Mouse (Mus musculus) kidney, adult 8-10 months (tissue): Measurements from ENCODE around the gene Kctd7.

ENCODE experiments used
- DNase-seq, 2 experiments: peaks; one replicate each; pipeline ENCODE4 v3.0.0; 2022

Kctd7 gene

DNA sequence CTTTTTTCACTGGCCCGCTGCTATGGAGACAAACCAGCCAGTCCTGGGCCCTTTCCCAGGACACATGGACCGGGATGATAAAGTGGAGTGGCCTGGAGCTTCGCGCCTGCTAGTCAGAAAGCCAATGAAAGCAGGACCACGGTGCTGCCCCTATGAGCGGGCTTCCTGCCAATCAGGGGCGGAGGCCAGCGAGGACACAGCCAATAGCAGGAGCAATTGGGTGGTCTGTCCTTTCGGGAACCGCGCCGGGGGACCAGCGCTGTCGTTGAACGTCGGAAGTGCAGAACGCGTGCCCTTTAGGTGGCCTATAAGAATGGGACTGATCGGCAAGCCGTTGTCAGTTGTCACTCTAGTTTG is 706 bp upstream of the Kctd7 start:
- DNase-seq: peak; percentile 58 to 70

DNA sequence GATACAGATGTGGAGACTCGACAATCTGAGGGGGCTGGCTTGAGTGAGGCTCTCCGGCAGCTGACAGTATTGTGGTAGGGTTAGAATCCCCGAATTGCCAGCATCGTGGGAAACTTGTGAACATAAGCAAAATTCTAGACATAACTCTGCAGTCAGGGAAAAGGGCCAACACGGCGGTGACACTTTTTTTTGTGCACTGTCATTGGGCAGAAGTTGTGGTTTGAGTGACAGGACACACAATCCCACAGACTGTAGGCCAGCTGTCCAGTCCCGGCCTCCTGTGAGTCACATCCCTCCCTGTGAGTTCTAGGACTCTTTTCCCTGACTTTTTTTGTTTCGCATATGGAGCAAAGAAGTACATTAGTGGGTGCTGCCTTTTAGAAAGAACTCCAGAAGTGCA is 1.3 kb downstream of the Kctd7 start:
- DNase-seq: no peak

DNA sequence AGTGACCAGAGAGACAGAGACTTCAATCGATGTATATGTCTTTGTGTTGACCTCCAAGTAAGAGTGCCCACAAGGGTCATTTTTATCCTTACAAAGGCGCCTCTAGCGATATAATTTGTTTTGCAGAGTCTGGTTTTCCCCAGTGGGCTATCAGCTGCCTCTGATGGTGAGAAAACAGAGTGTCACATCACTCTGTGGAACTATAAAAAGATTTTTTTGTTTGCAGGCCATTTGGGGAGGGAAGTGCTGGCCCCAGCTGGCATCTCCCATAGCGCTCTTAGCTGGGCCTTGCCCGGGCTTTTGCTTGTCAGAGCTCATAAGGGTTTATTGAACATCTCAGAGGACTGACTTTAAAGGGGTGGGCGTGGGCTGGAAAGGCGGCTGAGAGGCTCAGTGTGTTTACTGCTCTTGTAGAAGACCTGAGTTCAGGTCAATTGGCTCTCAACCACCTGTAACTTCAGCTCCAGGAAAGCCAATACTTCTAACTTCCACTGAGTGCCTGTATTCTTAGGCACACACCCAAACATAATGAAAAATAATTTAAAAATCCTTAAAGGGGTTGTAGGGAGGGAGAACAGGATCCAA is 5.2 kb downstream of the Kctd7 start:
- no peak for DNase-seq

DNA sequence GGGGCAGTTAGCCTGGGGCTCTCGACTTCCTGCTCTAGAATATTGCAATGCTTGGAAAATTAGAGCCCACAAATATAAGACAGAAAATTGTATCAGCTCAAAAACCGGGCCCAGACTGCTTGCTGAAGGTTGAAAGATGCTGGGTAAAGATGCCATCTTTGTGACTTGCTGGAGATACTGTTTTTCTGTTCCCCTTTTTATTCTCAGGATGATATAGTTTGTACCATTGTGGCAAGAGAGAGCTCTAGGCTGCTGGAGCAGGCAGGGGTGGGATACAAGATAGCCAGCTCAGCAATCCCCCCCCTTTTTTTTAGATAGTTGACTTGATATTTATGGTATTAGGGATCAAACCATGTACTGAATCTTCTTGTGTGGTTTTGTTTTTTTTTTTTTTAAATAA is 9.6 kb downstream of the Kctd7 start:
- no peak for DNase-seq

DNA sequence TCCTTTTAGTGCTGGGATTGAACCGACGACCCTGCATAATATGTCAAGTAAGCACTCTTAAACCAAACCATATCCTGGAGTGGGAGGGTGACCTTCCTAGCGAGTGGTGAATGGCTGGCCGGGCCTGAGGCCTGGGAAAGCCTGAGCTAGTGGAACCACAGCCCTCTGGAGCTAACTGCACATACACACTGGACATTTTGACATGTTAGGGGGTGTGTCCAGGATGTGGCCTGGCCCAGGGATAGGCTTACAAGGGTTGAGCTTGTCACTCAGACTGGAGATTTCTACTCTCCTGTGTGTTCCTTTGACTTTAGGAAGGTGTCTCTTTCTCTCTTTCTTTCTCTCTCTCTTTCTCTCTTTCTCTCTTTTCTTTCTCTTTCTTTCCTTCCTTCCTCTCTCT is 13.9 kb downstream of the Kctd7 start:
- DNase-seq: no peak

DNA sequence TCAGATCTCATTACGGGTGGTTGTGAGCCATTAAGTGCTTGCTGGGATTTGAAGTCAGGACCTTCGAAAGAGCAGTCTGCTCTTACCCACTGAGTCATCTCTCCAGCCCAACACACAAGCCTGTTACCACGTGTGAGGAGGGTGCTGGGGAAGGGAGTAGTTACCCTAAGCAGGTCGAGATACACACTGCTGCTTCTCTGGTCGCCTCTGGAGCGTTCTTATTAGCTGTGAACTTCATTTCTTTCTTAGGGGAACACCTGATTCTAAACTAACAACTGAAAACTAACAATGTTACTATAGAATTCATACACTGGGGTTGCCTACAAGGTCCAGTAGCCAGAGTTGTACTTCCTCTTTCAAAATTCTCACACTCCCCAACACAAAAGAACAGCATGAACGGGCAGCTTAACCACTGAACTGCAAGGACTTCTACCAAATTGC is 15.1 kb downstream of the Kctd7 start:
- DNase-seq: no peak

DNA sequence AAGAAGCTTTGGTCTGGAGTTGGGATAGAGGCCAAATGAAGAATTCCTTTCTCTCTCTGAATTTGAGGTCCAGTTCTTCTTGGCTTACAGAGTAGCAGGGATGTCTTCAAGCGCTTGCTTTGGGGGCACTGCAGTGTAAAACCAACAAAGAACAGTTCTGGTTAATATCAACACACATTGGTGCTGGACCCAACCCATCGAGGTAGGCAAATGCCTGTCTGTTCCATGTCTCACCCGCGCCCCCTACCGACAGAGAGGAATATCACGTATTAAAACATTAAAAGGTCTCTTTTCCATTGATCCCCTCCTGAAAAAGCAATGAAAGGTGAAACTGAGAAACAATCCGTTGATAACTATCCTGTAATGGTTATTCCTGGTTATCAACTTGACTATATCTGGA is 19.0 kb downstream of the Kctd7 start:
- DNase-seq: peak; percentile 58 to 86

DNA sequence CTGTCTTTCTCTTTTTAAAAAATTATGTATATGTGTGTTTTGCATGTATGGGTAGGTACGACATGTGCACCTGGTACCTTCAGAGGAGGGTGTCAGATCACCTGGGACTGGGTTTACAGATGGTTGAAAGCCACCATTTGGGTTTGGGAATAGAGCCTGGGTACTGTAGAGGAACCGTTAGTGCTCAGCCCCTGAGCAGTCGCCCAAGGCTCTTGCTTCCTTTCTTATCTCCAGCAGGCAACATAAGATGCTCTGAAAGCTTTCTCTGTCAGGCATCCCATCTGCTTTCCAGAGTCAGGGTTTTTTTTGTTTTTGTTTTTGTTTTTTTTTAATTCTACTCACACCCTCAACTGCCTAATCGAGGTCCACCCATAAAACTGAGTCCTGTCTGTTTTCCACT is 20.6 kb downstream of the Kctd7 start:
- no peak for DNase-seq

DNA sequence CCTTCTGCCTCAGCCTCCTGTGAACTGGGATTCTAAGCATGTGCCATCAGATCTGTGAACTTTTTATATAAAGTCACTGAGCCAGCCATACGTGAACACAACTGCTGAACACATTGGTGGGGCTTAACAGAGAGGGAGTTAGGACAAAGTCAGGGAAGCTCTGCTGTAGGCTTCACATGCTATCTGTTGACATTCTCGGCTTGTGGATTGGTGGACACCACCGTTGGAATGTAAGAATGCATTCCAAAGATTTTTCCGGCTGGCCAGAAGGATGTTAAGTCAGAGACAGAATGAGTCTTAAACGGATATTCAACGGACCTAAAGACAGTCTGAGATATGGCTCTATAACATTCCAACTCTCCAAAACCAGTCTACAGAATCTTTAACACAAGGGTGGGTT is 24.4 kb downstream of the Kctd7 start:
- DNase-seq: no peak

DNA sequence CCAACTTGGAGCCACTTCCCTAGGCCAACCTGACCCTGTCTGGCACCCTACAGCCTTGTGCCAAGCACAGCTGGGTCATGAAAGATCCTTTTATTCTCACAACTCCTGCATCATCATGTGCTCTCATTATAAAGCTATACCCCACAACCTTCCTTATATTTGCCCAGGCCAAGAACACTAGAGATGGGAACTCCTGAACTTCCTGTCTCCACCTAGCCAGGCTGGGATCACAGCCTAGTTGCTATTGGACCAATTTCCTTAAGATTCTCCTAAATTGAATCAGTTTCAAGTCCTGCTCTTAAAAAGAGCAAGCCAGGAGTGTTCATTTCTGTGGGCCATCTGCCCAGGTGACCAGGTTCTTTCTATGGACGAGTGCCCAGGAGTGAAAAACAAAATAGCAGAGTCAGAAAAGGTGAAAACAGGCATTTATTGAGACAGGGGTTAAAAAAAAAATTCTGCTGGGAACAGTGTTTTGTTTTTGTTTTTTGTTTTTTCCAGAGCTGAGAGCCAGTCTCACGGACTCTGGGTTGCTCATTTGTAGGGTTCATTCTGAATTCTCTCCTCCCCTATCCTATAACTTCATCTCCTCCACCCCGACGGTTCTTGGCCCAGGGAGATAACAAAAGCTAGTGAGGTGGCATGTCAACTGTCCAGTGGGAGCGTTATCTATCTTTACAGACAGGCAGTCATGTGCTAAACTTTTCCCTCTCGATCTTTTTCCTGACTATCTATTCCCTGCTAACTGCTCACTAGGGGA is 26.2 kb downstream of the Kctd7 start:
- DNase-seq: no peak

DNA sequence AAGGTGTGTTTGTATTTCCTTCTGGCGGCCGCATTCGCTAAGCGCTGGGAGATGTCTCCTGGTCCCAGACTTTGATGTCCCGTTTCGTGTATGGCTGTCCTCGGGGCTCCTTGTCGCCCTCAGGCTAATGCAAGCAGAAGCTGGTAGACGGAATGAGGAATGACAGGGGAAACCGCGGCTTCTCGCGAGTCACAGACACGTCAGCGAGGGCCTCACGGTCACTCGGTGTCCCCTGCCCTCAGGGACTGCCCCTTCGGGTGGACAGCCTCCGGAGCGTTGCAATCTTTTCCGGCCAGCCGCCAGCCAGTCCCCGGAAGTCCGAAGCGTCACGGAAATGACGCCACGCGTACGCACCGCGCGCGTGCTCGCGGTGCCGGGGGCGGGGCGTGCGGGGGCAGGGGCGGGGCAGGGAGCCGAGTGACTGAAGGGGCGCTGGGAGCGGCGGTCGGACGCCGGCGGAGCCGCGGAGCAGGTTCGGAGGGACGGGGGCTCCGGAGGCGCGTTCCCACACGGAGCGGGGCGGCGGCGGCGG is 26.8 kb downstream of the Kctd7 start, which contains the start of gene Rabgef1:
Rabgef1 (plus strand) TSS at position 376 of the 532 bp plus-strand sequence.
- peak; percentile 93 to 94 for DNase-seq

DNA sequence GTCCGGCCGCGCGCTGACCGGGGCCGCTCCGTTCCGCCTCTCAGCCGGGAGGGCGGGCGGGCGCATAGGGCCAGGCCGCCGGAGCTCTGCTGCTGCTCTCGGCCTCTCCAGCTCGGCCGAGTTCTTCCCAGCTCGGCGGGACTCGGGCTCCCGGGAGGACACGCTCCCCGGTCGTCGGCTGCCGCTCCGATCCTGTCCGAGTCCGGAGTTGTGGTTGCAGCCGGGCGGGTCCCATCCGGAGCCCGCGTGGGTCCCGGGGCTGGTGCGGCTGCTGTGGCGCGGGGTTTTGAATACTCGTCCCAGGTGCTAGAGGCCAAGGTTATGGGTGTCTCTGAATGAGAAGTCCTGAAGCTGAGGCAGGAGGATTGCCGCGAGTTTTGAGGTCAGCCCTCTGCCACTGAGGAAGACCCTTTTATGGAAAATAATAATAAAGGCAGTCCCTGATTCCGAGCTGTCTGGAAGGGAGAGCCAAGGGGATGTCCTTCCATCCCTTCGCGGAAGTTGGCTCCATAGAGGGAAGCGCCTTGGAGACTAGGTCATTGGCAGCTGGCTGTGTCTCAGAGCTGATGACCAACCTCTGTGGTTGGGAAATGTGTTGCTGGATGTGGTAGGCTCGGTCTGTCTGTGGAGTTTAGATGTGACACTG is 27.4 kb downstream of the Kctd7 start:
- peak in 1 of 2 experiments; percentile 55 for DNase-seq

DNA sequence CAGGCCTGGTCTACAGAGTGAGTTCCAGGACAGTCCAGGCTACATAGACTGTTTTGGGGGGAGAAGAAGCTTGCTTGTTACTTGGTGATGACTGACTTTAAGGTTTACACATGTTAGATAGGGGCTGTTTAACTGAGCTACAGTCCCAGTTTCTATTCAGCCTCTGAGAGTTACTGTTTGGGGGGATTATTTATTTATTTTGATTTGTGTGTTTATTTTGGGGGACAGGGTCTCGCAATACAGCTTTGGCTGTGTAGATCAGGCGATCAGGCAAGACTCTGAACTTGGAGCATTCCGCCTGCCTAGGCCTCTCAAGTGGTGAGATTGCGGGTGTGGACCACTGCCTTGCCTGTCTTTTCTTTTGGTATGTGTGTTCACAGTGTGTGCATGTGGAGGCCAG is 28.4 kb downstream of the Kctd7 start:
- DNase-seq: no peak

DNA sequence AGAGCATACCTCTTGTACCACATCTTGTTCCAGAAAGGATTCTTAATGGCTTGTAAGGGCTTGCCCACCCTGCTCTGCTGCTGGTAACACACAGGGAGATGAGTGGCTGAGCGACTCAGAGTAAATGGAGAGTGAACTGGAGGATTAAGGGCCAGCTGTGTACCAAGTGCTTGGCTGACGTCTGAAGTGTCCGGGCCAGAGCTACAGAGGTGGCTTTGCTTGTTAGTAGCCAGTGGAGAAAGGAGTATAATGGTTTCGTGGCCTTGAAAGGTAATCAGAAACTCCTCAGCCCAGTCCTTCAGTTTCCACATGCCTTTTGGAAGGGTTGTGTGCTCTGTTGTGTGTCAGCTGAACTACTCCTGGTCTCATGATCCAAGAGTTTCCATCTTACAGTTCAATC is 33.2 kb downstream of the Kctd7 start:
- DNase-seq: no peak

DNA sequence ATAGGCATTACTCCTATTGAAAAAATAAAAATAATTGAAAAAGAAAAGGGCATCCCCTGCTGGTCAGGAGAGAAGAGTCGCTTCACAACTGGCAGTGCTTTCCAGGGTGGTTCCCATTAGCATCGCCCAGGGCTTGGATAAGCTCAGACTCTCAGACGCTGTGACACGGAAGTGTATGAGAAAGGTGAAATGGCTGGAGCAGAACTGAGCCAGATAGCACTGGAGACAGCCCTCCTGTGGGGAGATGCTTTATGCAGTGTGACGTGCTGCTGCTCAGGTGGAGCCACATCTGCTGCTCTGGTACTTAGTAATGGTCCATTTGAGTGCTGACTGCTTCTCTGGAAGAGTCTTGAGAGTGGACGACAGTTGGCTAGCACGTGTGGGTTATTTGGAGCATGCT is 35.7 kb downstream of the Kctd7 start:
- no peak for DNase-seq

DNA sequence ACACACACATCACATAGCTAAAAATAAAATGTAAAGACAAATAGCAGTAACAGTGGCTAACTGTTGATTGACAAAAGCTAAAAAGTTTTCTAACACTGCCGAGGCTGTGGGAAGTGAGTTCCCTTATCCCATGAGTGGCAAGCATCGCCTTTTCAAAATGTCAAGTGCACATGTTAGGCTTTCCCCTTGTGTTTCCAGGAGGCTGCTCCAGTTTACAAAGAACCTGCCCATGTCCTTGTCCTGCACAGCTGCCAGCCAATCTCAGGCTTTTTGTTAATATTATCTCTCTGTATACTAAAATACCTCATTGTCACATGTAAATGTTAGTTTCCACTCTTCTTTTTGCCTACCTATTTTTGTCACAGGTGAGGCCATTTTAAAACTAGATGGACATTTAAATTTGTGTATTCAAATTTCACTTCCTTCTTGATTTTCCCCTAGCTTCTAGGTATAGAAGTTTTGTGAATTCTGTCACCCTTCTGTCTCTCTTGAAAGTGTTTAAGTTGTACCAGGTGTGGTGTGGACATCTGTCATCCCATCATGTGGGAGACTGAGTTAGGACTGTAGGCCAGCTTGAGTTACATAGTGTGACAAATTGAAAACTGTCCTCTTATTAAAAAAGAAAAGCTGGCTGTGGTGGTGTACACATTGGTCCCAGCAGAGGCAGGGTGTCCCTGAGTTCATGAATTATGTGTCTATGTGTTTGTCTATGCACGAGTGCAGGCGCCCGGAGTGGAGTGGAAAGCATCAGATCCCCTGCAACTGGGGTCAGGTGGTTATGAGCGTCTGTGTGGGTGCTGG is 37.3 kb downstream of the Kctd7 start:
- DNase-seq: no peak

DNA sequence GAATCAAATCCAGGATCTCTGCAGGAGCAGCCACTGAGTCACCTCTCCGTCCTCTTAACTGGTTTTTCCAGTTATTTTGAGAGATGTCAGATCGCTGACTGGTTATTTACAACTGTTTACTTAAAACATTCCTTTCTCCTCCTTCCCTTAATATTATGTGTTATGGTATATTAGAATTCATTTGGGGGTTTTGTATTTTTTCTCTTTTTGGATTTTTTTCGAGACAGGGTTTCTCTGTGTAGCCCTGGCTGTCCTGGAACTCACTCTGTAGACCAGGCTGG is 37.8 kb downstream of the Kctd7 start:
- DNase-seq: no peak

DNA sequence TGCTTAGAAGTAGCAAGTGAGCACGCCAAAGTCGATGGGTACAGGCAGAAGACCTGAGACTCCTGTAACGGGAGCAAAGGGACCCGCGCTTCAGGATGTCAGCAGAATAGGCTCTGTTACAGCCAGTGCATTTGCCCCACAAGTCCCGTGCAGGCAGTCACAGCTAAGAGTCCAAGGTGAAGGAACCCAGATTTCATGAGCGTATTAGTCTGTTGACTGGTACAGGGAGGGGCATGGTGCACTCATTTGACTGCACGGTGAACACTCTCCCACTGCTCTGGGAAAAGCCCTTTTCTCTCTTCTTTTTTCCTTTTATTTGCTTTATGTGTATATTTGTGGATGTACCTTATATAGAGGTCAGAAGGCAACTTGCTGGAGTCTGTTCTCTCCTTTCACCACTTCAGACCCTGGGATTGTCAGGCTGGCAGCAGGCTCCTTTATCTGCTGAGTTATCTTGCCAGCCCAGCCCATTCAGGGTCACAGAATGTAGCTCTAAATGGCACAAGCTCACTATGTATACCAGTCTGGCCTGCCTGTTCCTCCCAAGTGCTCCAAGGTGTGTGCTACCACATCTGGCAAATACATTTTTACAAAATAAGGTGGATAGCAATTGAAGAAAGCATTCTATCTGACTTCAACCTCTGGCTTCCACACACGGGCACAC is 39.7 kb downstream of the Kctd7 start:
- no peak for DNase-seq

DNA sequence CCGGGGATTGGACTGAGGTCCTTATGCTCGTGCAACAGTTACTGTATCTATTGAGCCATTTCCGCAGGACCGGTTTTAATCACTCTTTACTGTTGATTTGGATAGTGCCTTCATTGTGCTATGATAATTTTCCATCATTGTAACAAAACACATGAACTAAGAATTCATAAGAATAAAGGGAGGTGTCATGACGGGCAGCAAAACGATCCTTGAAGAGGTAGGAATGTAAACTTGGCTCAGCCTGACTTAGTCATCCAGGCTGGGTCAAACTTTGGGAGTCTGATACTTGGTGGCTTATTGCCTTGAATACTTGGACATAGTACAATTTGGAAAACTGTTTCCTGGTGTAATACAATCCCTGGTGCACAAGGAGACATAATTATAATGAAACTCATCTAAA is 40.7 kb downstream of the Kctd7 start:
- DNase-seq: no peak

DNA sequence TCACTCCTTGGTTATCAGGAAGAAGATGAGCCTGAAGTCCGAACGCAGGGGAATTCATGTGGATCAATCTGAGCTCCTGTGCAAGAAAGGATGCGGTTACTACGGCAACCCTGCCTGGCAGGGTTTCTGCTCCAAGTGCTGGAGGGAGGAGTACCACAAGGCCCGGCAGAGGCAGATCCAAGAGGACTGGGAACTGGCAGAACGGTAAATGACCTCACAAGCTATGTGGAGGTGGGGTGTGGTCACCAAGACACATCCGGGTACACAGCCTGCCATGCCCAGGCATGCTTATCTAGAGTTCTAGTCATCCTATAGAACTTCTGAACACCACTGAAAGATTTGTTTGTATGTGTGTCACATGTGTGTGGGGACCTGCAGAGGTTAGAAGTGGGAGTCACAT is 42.7 kb downstream of the Kctd7 start:
- no peak for DNase-seq

DNA sequence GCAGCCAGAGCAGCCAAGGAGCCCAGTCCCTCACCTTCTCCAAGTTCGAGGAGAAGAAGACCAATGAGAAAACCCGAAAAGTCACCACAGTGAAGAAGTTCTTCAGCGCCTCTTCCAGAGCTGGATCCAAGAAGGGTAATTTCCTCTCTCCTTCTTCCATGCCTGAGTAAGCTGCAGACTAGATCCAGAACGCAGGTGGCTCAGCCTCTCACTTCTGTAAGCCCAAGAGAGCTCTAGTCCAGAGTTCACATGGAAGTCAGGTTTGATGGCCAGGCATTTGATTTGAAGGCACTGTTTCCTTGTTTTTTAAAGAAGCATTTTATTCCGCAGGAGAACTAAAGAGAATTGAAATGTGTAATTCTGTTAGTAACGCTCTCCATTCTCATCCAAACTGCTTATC is 46.2 kb downstream of the Kctd7 start:
- DNase-seq: peak; percentile 44 to 47

DNA sequence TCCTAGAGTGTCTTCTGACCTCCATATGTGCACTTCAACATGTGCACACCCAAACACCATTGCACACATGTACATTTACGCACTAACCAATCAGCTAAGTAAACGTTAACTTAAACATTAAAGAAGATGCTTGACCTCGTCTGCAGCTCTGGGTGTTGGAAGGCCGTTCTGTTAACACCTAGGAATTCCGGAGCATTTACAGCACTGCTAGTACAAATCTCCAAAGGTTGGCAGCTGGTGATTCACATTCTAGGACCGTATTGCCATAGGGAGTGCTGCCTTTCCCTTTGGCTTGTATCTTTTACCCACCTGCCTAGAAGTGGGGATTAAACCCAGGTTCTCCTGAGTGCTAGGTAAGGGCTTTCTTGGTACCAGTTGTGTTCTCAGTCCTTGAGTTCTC is 47.2 kb downstream of the Kctd7 start:
- no peak for DNase-seq

DNA sequence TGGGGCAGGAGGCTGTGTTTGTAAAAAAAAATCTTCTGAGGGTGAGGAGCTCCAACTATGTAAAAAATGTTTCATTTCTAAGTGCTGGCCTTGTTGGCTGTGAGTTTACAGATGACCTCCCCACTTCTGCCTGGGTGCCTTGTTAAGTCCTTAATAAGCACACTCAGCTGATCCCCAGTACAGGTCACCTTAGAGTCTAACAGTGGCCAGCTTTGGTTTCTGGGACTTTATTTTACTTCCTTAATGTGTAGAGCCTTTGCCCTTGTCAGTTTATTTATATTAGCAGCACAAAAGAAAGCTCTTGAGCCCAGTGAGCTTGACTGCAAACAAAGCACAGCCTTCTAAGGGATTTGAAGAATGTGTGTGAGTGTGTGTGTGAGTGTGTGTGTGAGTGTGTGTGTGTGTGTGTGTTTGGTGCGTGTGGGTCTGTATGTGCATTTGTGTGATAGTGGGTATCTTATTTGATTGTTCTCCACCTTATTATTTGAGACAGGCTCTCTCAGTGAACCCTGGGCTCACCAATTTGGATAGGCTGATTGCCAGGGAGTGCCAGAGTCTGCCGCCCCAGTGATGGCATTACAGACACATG is 47.8 kb downstream of the Kctd7 start:
- DNase-seq: peak in 1 of 2 experiments; percentile 49
